Mouse (Mus musculus) gastrocnemius, postnatal 14 days (tissue): ENCODE data around the gene Cdca5. TPM values are rescaled to one million over a fixed set of nuclear protein-coding genes. Genes with fewer than 3 reads are reported as not detected.

Experiments
- DNase-seq: peaks from one replicate; pipeline ENCODE4 v3.0.0; 2021; ENCODE audit warnings: mixed read lengths
- intact Hi-C: fragments of 180-260 bp; cut with DNase I; formaldehyde crosslinking; loops from one replicate; pipeline ENCODE4 v1.15.1; 2025; ENCODE audit warnings: low total_unique reads
- total RNA-seq, 2 experiments: library from RNA; stranded (reverse); gene quantifications; 2 replicates each; pipeline ENCODE4 v1.2.3; 2021

Cdca5 gene
- total RNA-seq, 2 experiments from 2014 or later: 0.84 to 1.3 TPM

DNA sequence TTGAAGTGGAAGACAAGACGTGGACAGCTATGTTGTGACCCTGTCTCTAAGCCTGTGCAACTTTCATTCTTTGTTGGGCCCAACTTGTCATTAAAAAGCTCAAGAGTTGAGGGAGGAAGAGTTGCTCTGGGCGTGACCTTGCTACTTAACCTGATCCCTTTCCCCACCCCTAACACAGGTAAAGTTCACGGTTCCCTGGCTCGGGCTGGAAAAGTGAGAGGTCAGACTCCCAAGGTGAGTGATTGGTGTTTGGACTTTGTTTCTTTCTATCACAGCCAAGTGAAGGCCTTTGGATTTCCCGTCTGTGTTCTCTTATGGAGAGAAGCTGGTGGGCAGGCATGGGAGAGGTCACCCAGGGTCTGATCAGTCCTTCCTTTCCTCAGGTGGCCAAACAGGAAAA is 25.8 kb upstream of the Cdca5 start:
- no peak for DNase-seq
- intact Hi-C loops: no loop called here

DNA sequence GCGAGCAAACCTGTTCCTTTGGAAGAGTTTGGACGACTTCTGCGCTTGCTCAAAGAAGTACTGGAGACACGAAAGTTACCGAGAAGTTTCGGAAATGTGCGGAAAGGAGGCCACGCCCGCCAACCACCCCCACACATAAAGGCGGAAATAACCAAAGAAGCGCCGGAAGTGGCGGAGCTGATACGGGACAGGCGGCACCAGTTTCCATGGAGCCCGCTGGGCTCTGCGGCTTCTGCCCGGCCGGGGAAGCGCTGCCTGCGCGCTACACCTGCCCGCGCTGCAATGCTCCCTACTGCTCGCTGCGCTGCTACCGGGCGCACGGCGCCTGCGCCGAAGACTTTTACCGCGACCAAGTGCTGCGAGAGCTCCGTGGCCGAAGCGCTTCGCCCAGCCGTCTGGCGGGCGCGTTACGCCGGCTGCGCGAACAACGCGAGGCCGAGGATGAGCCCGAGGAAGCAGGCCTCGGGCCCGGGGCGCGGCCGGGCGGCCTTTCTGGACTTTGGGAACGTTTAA is 23.7 kb upstream of the Cdca5 start, which contains the start of gene Znhit2:
Znhit2 (plus strand) TSS at position 172 of the 513 bp plus-strand sequence.
- peak; percentile 92 for DNase-seq
- intact Hi-C loops: no loop called here

DNA sequence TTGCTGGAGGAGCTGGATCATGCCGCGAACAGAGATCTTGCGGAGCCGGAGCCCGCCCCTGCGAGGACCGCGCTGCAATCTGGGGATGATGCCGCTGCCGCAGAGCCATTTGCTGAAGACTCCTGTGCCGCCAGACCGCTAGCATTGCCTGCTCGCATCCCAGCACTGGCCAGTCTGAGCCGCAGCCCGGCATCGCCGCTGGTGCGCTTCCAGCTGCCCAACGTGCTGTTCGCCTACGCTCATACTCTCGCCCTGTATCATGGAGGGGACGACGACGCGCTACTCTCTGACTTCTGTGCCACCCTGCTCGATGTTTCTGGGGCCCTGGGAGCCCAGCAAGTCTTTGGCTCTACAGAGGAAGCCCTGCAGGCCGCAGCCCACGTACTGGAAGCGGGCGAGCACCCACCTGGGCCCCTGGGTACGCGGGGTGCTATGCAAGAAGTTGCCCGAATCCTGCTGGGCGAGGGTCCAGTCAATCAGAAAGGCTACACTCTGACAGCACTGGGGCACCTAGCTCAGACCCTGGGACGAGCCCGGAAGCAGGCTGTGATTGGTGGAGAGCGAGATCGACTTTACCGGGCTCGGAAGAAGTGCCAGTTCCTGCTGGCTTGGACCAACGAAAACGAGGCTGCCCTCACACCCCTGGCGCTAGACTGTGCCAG is 23.0 kb upstream of the Cdca5 start:
- intact Hi-C loops: no loop called here

DNA sequence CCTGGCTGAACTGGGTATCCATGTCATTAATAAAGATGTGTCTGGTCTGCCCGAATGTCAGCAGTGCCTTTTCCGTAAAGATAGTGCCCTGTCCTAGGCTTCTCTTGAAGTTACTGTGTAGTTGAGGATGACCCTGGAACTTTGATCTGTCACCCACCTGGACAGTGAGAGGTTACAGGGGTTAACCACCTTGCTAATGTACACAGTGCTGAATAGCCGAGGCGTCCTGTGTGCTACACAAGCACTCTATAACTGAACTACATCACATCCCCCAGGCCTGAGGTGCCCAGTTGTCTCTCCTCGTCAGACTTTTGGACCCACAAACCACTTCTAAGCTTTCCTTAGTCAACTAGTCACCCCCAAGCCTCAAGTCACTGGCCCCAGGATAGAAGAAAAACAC is 22.4 kb upstream of the Cdca5 start:
- no peak for DNase-seq
- intact Hi-C loops: no loop called here

More for the DNA sequence above, 23.0 kb upstream of the Cdca5 start:
- DNase-seq: peak; percentile 42

DNA sequence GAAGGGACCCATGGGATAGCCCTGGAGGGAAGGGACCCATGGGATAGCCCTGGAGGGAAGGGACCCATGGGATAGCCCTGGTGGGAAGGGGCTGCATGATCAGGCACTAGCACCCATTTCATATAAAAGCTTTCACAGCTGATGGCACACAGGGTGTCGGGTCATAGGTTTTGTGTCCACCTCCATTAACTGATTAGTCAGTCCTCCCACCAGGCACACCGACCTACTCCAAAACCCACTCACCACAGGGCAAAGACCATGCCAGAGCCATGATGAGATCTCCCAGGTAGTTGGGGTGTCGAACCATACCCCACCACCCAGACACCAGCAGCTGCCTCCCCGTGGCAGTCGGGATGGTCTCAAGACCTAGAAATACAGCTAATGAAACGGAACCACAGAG is 21.7 kb upstream of the Cdca5 start:
- intact Hi-C loops: no loop called here
- DNase-seq: no peak

DNA sequence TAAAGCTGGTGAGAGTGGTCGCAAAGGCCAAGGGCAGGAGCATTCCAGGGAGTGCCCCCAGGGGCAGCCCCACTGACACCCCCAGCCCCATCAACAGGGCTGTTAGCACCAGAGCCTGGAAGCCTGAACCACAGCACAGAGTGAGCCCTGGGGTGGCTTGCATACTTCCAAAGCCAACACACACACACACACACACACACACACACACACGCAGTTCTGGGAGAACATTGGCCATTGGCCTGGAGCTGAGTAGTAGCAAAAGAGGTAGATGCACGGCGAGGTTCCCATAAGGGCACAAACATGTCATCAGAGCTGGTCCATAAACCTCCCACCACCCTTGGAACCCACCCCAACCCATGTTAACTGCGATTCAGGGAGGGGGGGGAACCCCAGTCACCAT is 18.2 kb upstream of the Cdca5 start:
- DNase-seq: no peak
- intact Hi-C loops: no loop called here

DNA sequence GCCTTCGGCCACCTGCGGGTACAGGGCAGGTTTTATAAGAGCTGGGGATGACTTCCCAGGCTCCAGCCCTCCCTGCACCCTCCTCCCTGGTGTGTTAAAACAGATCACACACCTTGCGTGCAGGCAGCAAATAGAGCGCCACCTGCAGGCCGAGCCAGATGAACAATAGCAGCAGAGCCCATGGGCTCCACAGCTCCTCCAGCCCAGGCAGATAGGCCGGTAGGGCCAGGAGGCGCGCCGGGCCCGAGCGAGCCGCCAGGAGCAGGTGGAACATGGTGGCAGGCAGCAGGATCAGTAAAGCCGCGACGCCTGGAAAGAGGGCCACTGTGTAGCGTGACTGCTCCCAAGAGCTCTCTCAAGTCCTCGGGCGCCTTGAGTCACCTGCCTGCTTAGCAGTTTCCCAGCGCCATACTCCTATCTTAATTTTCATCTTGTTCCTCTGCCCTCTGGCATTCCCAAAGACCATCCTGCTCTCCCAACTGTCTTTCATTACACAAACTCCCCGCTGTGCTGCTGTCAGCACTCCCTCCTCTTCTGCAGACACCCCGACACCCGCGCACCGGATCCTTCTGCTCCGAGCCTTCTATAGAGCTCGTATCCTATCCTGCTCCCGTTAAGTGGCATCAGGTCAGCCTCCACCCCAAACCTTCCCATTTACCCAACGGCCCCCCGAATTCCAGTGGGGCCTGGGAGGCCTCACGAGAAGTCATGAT is 17.6 kb upstream of the Cdca5 start:
- peak; percentile 75 for DNase-seq
- intact Hi-C loops: no loop called here

DNA sequence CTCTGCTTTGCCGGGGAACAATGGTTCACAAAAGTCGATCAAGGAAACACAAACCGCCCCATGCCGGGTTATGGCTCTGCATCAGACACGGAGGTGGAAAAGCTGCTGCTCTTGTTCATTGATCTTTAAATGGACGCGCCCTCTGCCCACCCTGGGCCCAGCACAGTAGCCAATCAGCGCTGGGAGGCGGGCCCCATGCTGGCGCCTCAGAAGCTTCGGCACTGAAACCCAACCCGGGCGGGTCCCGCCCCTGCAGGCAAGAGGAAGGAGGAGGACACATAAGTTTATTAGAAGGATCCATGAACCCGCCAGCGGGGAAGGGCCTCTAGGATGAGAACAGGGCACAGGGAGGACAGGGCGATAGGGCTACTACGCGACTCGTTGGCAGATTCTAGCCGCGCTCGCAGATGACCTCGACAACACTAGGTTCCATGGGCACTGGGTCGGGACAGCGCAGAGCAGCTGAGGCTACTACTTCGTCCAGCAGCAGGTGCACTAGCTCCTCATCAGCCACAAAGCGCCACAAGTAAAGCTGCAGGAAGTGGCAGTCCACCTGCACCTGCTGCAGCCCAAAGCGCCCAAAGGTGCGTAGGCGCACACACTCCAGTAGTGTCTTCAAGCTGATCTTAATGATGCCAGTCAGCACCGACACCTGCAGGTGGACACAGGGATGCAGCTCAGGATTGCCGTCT is 16.9 kb upstream of the Cdca5 start, which contains the start of gene Tm7sf2:
Tm7sf2 (minus strand) TSS at position 650 of the 692 bp plus-strand sequence.
- intact Hi-C loops: no loop called here
- peak; percentile 93 for DNase-seq

DNA sequence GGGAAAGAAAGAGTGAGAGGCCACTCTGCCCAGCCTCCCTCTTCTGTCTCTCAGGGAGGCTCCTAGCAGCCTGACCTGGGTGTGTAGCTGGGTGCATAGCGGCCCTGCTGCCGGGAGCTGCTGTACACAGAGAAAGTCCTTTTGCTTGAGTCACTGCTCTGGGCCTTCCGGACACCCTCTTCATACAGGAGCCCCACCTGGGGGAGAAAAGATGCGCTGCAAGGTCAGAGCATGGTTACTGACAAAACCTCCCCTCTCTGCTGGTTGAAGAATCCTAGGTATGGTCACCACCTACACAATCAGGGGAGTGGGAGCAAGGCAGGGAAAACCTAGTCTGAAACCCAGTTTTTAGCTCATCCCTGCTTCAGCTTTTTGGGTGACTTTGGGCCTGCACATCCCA is 15.8 kb upstream of the Cdca5 start:
- intact Hi-C loops: no loop called here
- DNase-seq: no peak

DNA sequence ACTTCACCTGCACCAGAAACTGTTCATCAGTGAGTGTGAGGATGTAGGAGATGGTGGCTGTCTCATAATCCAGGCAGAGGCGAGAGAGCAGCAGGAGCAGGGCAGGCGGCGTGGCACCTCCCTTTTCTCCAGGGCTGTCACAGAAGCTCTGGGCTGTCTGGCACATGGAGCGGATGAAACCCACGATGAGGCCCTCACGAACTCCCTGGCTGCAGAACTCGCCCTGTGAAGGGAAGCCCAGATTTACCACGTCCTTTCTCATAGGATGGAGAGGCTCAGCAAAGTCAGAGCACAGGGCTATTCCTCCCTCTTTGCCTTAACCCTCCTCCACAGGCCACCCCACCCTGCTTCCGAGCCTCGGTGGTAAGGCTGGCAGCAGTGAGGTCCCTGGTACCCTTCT is 14.9 kb upstream of the Cdca5 start:
- intact Hi-C loops: no loop called here

DNA sequence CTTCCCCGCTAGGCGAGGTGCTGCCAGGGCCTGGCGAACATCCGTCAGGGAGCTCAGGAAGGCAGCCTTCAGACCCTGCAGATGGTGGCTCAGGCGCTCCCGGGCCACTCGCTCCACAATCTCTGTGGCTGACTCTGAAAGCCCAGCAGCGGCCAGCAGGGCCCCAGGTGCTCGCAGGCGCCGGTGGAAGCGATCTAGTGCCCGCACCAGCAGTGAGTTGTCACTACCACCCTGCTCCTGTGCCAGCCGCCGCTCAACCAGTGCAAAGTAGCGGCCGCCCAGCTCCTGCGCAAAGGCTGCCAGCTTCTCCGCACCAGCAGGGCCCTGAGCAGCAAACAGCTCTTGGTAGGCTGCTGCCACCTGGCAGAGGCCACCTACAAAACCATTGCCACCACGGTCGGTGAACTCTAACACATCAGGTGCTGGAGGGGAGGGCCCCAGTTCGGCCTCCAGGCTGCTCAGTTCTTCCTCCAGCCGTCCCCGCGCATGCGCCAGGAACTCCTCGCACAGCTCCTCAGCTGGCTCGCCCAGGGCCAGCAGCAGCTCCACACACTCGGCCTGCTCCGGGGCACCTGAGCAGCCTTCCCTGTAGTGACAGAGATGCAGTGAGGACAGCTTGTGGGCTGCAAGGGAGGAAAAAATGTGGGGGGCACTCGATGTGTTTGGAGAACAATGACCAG is 14.1 kb upstream of the Cdca5 start:
- intact Hi-C loops: no loop called here

More for the DNA sequence above, 14.9 kb upstream of the Cdca5 start:
- DNase-seq: no peak

DNA sequence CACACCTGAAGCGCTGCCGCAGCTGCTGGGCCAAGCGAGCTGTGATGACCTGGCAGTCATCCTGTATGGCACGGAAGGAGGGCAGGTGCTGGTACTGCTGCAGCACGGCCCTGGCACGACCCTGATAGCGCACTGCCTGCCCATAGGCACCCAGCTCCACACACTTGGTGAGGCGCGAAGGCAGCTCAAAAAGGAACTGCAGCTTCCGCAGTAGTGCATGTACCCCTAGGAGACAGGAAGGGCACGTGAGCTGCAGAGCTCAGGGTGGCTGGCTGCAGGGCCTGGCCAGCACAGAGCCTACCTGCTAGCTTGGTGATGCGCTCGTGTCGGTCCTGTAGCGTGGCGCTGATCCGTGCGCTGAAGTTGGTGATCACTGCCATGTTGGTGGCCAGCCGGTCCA is 13.5 kb upstream of the Cdca5 start:
- no peak for DNase-seq
- intact Hi-C loops: no loop called here

More for the DNA sequence above, 14.1 kb upstream of the Cdca5 start:
- DNase-seq: no peak

DNA sequence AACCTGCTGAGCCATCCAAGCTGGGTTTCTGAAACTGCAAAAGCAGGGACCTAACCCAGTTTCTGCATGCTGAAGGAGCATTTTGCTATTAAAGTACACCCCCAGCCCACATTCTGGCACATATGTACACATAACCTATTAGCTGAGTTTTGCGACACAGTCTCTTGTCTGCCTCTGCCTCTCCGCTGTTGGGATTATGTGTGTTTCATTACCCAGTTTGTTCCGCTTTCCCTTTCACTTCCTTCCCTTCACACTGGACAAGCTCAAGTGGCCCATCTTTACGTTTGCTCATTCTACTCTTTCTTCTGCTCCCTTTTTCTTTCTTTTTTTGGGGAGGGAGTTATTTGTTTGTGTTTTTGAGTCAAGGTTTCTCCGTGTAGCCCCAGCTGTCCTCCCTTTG is 10.9 kb upstream of the Cdca5 start:
- no peak for DNase-seq
- intact Hi-C loops: no loop called here

DNA sequence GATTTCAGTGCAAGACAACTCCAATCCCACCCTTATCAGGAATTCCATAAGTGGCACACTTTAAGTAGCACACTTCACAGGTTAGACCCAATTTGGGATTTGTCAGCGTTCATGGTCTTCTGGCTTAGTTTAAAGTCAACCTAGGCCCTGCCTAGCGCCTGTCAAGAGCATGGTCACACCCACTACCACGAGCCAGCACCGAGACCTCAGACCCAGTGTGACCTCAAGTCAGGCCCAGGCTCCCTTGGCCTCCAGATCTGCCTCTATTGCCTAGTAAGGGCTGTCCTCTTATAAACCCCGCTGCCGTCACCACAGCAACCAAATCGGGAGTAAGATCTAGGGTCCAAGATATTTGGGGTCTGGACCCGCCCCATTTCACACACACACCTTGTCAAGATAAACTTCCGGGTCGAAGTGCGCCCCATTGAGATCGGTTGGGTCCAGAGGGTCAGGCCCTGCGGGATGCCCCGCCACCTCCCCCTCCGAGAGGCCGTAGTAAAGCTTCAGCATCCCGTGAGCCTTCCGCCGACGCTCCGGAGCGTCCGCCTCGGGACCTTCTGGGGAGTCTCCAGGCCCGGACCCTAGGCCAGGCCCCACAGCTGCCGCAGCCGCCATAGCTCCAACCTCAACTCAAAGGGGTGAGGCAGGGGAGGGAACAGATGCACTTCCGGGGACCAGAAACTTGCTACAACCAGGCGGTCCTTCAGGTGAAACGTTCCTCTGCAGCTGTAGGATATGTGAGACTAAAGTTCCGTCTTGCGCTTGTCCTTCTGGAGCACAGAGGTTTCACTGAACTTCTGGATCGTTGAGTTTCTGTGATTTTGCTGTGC is 8.0 kb upstream of the Cdca5 start, which contains the start of gene Vps51:
Vps51 (minus strand) TSS at position 668 of the 830 bp plus-strand sequence.
- peak; percentile 79 for DNase-seq
- intact Hi-C loops: no loop called here

DNA sequence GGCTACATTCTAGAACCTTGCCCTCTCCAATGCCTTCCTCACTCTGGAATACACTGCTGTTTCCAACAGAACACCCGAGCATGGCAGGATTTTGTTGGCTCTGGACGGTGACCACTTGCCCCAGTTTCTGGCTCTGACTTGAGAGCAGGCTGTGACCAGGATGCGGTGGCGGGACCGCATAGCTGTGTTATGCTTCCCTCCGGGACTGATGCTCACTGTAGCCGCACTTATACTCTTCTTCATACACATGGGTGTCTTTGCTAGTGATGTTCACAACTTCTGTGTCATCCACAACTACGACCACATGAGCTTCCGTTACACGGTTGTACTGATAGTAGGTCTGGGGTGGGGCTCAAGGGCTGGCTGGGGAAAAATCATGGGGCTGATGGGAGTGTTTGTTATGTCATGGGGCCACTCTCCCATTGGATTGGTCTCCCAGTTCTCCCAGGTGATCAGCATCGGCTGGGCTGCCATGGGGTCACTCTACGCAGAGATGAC is 4.8 kb upstream of the Cdca5 start, which contains the start of gene Tmem262:
Tmem262 (plus strand) TSS at position 51 of the 498 bp plus-strand sequence.
- DNase-seq: no peak
- intact Hi-C loops: no loop called here

DNA sequence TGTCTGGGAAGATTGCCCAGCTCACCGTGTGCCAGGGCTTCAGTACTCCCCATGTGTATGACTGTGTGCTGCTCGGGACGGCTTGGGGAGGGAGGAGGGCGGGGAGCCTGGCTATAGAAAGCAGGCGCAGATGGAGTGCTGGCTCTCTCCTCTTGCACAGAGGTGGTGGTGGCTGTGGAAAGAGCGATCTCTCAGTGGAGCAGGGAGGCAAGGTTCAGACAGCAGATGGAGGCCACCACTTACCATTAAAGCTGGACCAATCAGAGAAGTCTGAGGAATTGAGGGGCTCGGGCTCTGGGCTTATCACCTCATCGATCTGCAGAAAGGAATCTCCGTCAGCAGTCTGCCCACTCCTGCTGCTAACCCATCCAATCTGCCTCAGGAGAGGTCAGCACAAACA is 2.6 kb upstream of the Cdca5 start, which contains the start of gene Gm28374:
Gm28374 (minus strand) TSS at position 101 of the 400 bp plus-strand sequence.
- no peak for DNase-seq
- intact Hi-C loops: no loop called here

DNA sequence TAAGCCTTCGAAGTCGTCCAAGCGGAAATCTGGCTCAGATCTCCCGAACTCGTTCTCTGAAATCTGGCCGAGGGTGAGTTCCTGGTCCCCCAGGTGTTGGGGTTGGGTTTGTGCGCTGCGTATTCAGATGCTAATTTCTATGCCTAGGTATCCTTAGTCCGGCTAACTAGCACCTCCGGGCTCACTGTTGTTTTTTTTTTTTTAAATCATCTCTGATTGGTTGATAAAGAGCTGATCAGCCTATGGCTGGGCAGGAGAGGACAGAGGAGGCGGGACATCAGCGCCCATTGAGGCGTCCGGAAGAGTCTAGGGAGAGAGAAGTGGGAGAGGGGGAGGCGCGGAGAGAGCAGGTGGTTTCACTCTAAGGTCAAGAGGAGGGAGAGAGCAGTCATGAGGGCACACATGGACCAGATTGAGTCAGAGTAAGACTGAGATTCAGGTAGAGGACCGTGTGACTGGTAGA is 665 bp downstream of the Cdca5 start:
- intact Hi-C loops: no loop called here
- DNase-seq: peak; percentile 29

DNA sequence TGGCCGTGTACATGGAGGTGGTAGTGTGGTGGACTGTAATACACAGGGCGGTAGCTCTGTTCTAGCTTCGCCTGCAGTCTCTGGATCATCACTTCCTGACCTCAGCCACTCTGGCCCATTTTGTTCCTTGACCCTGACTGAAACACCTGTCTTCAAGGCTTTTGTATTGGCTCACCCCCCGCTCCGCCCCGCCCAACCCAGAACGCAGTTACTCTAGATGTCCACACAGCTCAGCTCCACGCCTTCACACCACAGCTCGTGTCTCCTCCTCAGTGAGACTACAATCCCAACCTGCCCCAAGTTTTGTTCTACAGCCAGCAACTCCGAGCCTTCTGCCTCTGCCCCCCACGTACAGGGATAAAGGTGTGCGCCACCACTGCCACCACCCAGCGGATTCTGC is 4.1 kb downstream of the Cdca5 start:
- no peak for DNase-seq
- intact Hi-C loops: no loop called here
